Mouse (Mus musculus): ENCODE data around the gene Olfr1055.
"Not testable (repeated sequence)": the region's sequence is repeated elsewhere in the genome, so short reads cannot be mapped to it uniquely, and the experiment has no call there.

Olfr1055 gene

DNA sequence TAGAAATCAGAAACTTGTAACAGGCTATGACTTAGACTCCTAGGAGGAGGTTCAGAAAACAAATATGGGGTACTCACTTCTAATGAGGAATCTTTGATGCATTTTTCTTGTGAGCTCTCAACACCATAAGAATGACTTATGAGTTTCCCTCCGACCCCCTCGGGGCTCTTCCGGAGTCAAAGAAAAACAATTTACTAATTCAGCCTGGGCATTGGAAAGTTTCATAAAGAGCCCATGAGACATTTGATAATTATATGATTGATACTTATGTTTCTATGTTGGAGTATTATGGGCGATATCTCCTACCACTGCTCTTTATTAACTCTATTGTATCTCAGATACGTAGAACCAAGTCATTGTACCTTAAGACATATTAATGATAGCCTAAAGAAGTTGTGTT lies at the start of gene Olfr1055:
TSS of gene Olfr1055 (minus strand) at position 101 of the 400 bp plus-strand sequence.
- no peak for DNase-seq (ENCODE audit: low spot score)

DNA sequence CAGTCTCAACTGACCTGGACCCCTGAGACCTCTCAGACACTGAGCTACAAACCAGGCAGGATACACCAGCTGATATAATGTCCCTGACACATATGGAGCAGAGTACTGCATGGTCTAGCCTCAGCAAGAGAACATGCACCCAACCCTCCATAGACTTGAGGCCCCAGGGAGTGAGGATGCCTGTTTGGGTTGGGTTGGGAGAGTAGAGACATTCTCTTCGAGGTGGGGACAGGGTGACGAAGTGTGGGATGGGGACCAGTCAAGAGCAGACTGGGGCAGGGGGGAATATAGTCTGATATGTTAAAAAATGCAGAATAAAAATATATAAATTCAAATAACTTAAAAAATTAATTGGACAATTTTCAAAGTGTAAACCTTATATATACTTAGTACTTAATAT lies 45.0 kb upstream of the Olfr1055 start:
- DNase-seq (ENCODE audit: low spot score): no peak

DNA sequence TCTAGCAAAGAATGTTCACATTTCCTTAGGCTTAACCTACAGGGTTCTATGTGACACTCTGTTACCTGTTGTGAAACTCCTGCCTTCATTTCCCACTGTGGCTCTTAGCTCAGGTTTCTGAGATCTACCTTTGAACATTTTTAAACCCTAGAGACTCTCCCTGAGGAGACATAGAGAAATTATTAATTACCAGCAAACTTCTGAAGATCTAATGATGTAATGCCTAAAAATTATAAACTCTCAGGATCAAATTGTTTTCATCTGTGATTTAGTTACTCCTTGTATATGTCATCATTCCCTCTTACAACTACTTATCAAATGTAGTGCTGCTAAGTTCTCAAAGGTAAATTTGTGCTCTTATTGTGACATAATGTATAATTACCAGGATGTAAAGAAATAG lies 38.4 kb upstream of the Olfr1055 start, which contains the start of gene Olfr1058:
TSS of gene Olfr1058 (minus strand) at position 101 of the 400 bp plus-strand sequence.
- DNase-seq (ENCODE audit: low spot score): not testable (repeated sequence)

DNA sequence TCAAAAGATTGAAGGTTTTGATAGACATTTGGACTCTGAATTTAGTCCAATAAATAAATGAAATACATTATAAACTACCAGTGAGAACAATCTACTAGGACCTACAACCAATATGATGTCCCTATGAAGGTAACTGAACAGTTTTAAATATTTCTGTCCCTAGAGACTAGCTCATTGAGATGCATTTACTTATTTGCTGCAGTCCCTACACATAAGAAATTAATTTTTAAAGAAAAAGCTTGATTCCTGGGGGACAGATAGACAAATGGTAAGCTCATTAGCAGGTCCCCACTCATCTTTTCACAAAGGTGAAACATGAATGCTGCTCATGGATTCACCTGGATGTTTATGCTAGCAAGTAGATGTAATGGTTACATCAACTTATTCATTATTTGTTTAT lies 28.2 kb upstream of the Olfr1055 start, which contains the start of gene Olfr1057:
TSS of gene Olfr1057 (minus strand) at position 101 of the 400 bp plus-strand sequence.
- DNase-seq (ENCODE audit: low spot score): no peak

DNA sequence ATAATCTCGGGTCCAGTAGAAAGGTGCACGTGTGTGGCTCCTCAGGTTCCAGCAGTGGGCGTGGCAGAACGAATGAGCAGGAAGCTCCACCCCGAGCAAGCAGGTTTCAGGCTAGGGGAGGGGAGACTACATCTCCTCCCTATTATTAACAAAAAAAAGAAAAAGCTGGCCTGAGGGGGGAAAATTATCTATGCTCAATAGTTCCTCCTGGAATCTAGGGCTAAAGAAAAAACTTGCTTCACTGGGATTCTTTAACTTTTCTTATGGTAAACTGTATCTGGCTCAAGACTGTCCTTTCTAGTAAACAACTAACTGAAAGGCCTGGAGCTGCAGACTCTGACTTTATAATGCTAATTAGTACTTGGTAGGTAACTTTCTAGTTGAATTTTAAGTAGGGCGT lies 16.3 kb upstream of the Olfr1055 start:
- not testable (repeated sequence) for DNase-seq (ENCODE audit: low spot score)

DNA sequence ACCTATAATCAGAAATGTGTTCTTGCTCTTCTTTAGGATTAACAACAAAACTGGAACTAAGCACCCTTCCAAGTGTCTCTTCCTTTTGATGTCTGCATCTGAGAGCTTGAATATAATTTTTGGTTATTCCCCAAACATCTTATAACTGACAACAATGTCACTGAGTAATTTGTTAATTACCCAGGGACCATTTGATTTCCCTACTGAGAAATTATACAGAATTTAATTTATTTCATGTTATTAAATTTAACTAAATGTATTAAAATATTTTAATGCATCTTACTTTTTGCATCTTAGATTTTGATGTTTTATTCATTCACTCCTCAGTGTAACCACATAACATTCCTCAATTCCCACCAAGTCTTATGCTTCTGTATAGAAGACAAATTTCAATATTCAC lies 12.3 kb upstream of the Olfr1055 start, which contains the start of gene Olfr1056:
TSS of gene Olfr1056 (minus strand) at position 101 of the 400 bp plus-strand sequence.
- DNase-seq (ENCODE audit: low spot score): no peak

DNA sequence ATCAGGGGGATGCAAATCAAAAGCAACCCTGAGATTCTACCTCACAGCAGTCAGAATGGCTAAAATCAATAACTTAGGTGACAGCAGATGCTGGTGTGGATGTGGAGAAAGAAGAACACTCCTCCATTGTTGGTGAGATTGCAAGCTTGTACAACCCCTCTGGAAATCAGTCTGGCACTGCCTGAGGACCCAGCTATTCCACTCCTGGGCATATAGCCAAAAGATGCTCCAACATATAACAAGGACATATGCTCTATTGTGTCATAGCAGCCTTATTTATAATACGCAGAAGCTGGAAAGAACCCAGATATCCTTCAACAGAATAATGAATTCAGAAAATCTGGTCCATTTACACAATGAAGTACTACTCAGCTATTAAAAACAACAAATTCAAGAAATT lies 1.7 kb upstream of the Olfr1055 start:
- not testable (repeated sequence) for DNase-seq (ENCODE audit: low spot score)

DNA sequence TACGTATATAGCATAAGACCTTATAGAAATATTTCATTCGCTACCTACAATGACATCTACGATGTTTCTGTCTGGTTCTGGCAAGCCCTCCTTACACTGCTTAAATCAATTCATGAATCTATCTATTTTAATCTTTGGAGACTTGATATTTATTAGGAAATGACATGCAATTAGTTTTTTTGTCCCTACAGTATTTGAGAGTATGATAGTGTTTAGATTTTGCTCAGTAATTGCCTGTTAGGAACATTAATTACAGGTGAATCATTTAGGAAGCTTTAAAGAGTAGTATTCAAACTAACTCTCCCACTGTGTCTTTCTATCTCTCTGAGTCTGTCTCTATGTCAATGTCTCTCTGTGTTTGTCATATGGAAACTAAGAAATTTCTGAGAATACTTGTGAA lies 14.8 kb downstream of the Olfr1055 start, which contains the start of gene Olfr1054:
TSS of gene Olfr1054 (minus strand) at position 101 of the 400 bp plus-strand sequence.
- DNase-seq (ENCODE audit: low spot score): no peak

DNA sequence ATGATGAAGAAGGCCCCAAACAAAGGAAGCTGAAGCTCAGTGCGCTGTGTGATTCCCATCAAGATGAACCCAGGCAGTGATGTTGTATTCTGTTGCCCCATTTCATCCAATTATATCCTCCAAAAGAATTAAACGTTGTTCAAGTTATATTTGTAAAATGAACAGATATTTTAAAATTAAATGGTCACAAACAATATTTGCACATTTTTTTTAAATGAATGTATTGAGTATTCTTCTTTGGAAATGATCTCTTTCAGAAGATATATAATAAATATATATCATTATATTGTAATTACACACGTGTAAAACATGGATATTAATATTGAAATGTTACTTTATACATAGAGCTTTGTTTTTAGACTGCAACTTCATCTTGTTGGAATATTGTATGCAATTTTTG lies 34.9 kb downstream of the Olfr1055 start, which contains the start of gene Olfr1053:
TSS of gene Olfr1053 (minus strand) at position 101 of the 400 bp plus-strand sequence.
- no peak for DNase-seq (ENCODE audit: low spot score)
